Mouse (Mus musculus): ENCODE data around the gene Arhgef2. TPM values are rescaled to one million over a fixed set of nuclear protein-coding genes. Genes with fewer than 3 reads are reported as not detected.
"Not testable (repeated sequence)": the region's sequence is repeated elsewhere in the genome, so short reads cannot be mapped to it uniquely, and the experiment has no call there.

Gene Arhgef2
- 122 and 134 TPM in 2 replicates for polyA plus RNA-seq (2014; fragmentation: Nextera tagmentation; extraction: Ambion mirVana)

DNA sequence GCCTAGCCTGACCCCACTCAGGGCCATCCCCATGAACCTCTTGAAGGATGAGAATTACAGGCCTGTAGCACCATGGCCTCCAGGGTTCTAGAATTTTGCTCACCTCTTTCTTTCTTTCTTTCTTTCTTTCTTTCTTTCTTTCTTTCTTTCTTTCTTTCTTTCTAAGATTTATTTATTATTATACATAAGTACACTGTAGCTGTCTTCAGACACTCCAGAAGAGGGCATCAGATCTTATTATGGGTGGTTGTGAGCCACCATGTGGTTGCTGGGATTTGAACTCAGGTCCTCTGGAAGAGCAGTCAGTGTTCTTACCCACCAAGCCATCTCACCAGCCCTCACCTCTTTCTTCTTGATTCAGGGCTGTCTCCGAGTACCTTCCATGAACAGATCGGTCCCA is at the start of gene Arhgef2:
Gene Arhgef2 (plus strand): TSS at position 301 of the 400 bp plus-strand sequence.
- H3K4me1 ChIP-seq (ENCODE audit: control insufficient read depth, insufficient read depth, low read length); H3K9ac ChIP-seq (replicated peaks; ENCODE audit: low read length); H3K9me3 ChIP-seq (ENCODE audit: control insufficient read depth, low read length); H3K4me3 ChIP-seq (replicated peaks; ENCODE audit: low read depth, low read length); H3K36me3 ChIP-seq (ENCODE audit: control insufficient read depth, insufficient read depth, low read length); DNase-seq; H3K27me3 ChIP-seq (ENCODE audit: control insufficient read depth, insufficient read depth, low read length); H3K27ac ChIP-seq (replicated peaks; ENCODE audit: low read depth, low read length); ATAC-seq (ENCODE audit: low FRiP score, low TSS enrichment): not testable (repeated sequence)
- WGBS, result 91% methylated on average over 2 of the region's 2 CpGs
- H3K4me2 ChIP-seq (ENCODE audit: low read length), result peak within 1 kb of the TSS; percentile 51; the same call in 1 of the 2 replicates

DNA sequence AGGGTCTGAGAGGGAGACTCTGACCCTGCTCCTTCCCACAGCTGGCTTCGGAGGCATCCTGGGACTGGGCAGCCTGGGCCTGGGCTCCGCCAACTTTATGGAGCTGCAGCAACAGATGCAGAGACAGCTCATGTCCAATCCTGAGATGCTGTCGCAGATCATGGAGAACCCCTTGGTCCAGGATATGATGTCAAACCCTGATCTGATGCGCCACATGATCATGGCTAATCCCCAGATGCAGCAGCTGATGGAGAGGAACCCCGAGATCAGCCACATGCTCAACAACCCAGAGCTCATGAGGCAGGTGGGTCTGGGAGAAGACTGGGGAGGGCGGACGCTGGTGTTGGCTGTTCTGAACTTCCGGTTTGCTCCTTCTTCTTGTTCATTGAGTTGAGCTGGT is 49.1 kb upstream of the Arhgef2 start:
- Histone ChIP-seq H3K4me2 (ENCODE audit: low read length) (no peak overlapping the region), H3K27ac (replicated peaks; ENCODE audit: low read depth, low read length) (no peak overlapping the region), H3K4me1 (ENCODE audit: control insufficient read depth, insufficient read depth, low read length) (peaks cover 13% of the 10 kb centered on the region), H3K9me3 (ENCODE audit: control insufficient read depth, low read length) (no peaks in the 10 kb centered on the region), H3K9ac (replicated peaks; ENCODE audit: low read length) (no peak overlapping the region), H3K4me3 (replicated peaks; ENCODE audit: low read depth, low read length) (no peak overlapping the region), H3K36me3 (ENCODE audit: control insufficient read depth, insufficient read depth, low read length) (peaks cover 56% of the 10 kb centered on the region), H3K27me3 (ENCODE audit: control insufficient read depth, insufficient read depth, low read length) (no peaks in the 10 kb centered on the region)
- ATAC-seq (ENCODE audit: low FRiP score, low TSS enrichment), result no peak
- WGBS, result 97% methylated on average over 8 of the region's 8 CpGs
- DNase-seq, result no peak

DNA sequence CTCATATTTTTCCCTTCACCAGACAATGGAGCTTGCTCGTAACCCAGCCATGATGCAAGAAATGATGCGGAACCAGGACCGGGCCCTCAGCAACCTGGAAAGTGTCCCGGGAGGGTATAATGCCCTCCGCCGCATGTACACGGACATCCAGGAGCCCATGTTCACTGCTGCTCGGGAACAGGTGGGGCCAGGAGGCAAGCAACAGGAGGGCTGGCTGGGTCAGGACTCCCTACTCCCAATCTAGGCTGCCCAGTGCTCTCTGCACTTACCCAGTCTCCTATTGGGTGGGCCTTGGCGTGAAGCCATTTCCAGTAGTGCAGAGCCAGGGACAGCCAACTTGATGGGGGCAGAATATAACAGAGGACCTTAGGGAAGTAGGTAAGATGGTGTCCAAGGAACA is 46.2 kb upstream of the Arhgef2 start:
- H3K4me2 ChIP-seq (ENCODE audit: low read length), result no peak overlapping the region
- H3K27me3 ChIP-seq (ENCODE audit: control insufficient read depth, insufficient read depth, low read length), result no peaks in the 10 kb centered on the region
- no peak overlapping the region for H3K4me3 ChIP-seq (replicated peaks; ENCODE audit: low read depth, low read length)
- 96% methylated on average over 9 of the region's 9 CpGs for WGBS
- H3K9me3 ChIP-seq (ENCODE audit: control insufficient read depth, low read length), result no peaks in the 10 kb centered on the region
- DNase-seq (no peak), ATAC-seq (ENCODE audit: low FRiP score, low TSS enrichment) (no peak)
- no peak overlapping the region for H3K9ac ChIP-seq (replicated peaks; ENCODE audit: low read length)
- H3K4me1 ChIP-seq (ENCODE audit: control insufficient read depth, insufficient read depth, low read length), result peaks cover 6% of the 10 kb centered on the region; the same call in 1 of the 2 replicates
- no peak overlapping the region for H3K27ac ChIP-seq (replicated peaks; ENCODE audit: low read depth, low read length)
- peaks cover 85% of the 10 kb centered on the region for H3K36me3 ChIP-seq (ENCODE audit: control insufficient read depth, insufficient read depth, low read length)

DNA sequence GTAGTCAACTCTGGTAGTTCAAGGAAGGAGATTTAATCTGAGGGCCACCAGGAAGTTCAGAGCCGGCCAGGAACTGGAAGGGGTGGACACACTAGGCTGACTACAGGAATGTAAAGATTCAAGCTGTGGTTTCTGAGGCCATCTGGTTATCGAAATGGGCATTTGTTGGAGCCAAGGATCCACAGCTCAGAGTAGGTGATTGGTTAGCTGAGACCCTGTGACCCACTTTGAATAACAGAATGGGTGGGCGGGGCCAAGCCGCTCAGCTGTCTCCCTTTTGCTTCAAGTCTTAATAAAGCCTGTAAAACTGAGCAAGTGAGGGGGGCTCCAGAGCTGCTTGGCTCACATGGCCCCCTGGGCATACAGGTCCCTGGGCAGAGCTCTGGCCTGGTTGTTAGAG is 43.8 kb upstream of the Arhgef2 start:
- H3K36me3 ChIP-seq (ENCODE audit: control insufficient read depth, insufficient read depth, low read length), result peaks cover 94% of the 10 kb centered on the region

DNA sequence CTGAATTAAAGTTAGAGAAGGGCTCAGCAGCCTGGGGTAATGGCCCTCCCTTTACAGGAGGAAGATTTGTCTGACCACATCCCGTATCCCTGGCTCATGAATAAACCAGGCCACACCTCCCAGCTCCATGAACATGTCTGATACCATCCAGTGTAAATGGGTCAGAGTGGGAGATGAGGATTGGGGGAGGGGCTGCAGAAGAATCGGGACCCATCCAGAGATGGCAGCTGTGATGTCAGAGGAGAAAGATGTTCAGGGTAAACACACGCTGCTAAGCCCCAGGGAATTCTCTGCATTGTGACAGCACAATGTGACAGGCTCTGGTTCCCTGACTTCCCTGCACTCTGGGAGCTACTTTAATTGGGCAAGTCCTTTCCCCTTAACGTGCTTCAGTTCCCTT is 42.3 kb upstream of the Arhgef2 start:
- ATAC-seq (ENCODE audit: low FRiP score, low TSS enrichment) (peak; percentile 40), DNase-seq (peak; percentile 25)
- Histone ChIP-seq H3K27ac (replicated peaks; ENCODE audit: low read depth, low read length) (0 out of 2 replicates have a peak overlapping the region, but pooled peaks have one; percentile 41), H3K9me3 (ENCODE audit: control insufficient read depth, low read length) (no peaks in the 10 kb centered on the region), H3K27me3 (ENCODE audit: control insufficient read depth, insufficient read depth, low read length) (no peaks in the 10 kb centered on the region), H3K4me3 (replicated peaks; ENCODE audit: low read depth, low read length) (no peak overlapping the region), H3K4me1 (ENCODE audit: control insufficient read depth, insufficient read depth, low read length) (no peaks in the 10 kb centered on the region), H3K4me2 (ENCODE audit: low read length) (no peak overlapping the region), H3K9ac (replicated peaks; ENCODE audit: low read length) (no peak overlapping the region), H3K36me3 (ENCODE audit: control insufficient read depth, insufficient read depth, low read length) (peaks cover 95% of the 10 kb centered on the region)
- WGBS, result 51% methylated on average over 4 of the region's 4 CpGs

More for the DNA sequence above, 43.8 kb upstream of the Arhgef2 start:
- Histone ChIP-seq H3K9me3 (ENCODE audit: control insufficient read depth, low read length) (no peaks in the 10 kb centered on the region), H3K27me3 (ENCODE audit: control insufficient read depth, insufficient read depth, low read length) (no peaks in the 10 kb centered on the region), H3K4me3 (replicated peaks; ENCODE audit: low read depth, low read length) (no peak overlapping the region), H3K4me2 (ENCODE audit: low read length) (no peak overlapping the region), H3K4me1 (ENCODE audit: control insufficient read depth, insufficient read depth, low read length) (no peaks in the 10 kb centered on the region), H3K9ac (replicated peaks; ENCODE audit: low read length) (no peak overlapping the region), H3K27ac (replicated peaks; ENCODE audit: low read depth, low read length) (no peak overlapping the region)
- DNase-seq (peak; percentile 28), ATAC-seq (ENCODE audit: low FRiP score, low TSS enrichment) (peak; percentile 37; the same call in 1 of the 2 replicates)
- 47% methylated on average over 4 of the region's 4 CpGs for WGBS

DNA sequence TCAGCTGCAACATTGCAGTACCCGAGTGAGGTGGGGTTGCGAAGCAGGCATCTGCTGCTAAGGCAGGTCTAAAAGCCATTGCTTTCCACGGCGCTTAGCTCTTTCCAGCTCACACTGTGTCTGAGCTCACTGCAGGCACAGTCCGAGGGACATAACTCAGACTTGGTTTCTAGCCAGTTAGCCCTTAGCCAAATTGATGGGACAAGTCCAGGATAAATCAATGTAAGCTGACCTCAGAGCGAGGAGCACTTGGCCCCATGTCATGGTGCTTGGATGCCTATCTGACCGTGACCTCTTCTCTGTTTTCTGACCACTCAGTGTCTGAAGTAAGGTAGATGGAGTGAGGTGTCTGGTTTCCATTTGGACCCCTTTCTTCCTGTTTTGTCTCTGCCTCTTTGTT is 41.8 kb upstream of the Arhgef2 start:
- no peak overlapping the region for H3K27ac ChIP-seq (replicated peaks; ENCODE audit: low read depth, low read length)
- no peak for ATAC-seq (ENCODE audit: low FRiP score, low TSS enrichment)
- no peak overlapping the region for H3K9ac ChIP-seq (replicated peaks; ENCODE audit: low read length)

DNA sequence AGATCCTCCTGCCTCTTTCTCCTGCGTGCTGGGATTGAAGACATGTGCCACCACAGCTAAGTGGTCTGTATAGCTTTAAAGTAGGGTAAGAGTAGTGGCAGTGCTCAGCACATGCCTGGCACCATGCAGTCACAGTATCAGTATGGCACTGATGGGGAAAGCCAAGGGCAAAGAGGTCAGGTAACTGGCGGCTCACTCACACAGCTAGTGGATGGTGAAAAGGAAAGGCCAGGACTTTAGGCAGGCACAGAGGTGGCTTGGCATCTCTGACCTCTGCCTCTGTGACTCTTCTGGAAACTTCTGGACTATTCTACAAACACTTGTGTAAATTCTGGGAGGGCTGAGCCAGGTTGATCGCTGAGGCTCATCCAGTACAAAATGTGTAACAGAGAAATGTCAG is 39.6 kb upstream of the Arhgef2 start:
- WGBS, result 96% methylated on average over 3 of the region's 3 CpGs
- DNase-seq (no peak), ATAC-seq (ENCODE audit: low FRiP score, low TSS enrichment) (no peak)
- Histone ChIP-seq H3K27me3 (ENCODE audit: control insufficient read depth, insufficient read depth, low read length) (no peaks in the 10 kb centered on the region), H3K9me3 (ENCODE audit: control insufficient read depth, low read length) (no peaks in the 10 kb centered on the region), H3K9ac (replicated peaks; ENCODE audit: low read length) (no peak overlapping the region), H3K4me1 (ENCODE audit: control insufficient read depth, insufficient read depth, low read length) (no peaks in the 10 kb centered on the region), H3K36me3 (ENCODE audit: control insufficient read depth, insufficient read depth, low read length) (peaks cover 88% of the 10 kb centered on the region), H3K4me2 (ENCODE audit: low read length) (no peak overlapping the region), H3K4me3 (replicated peaks; ENCODE audit: low read depth, low read length) (no peak overlapping the region), H3K27ac (replicated peaks; ENCODE audit: low read depth, low read length) (no peak overlapping the region)

More for the DNA sequence above, 41.8 kb upstream of the Arhgef2 start:
- 86% methylated on average over 7 of the region's 7 CpGs for WGBS
- no peak overlapping the region for H3K4me2 ChIP-seq (ENCODE audit: low read length)
- peaks cover 95% of the 10 kb centered on the region for H3K36me3 ChIP-seq (ENCODE audit: control insufficient read depth, insufficient read depth, low read length)
- no peaks in the 10 kb centered on the region for H3K4me1 ChIP-seq (ENCODE audit: control insufficient read depth, insufficient read depth, low read length)
- no peak for DNase-seq
- no peaks in the 10 kb centered on the region for H3K27me3 ChIP-seq (ENCODE audit: control insufficient read depth, insufficient read depth, low read length)
- no peaks in the 10 kb centered on the region for H3K9me3 ChIP-seq (ENCODE audit: control insufficient read depth, low read length)
- no peak overlapping the region for H3K4me3 ChIP-seq (replicated peaks; ENCODE audit: low read depth, low read length)

DNA sequence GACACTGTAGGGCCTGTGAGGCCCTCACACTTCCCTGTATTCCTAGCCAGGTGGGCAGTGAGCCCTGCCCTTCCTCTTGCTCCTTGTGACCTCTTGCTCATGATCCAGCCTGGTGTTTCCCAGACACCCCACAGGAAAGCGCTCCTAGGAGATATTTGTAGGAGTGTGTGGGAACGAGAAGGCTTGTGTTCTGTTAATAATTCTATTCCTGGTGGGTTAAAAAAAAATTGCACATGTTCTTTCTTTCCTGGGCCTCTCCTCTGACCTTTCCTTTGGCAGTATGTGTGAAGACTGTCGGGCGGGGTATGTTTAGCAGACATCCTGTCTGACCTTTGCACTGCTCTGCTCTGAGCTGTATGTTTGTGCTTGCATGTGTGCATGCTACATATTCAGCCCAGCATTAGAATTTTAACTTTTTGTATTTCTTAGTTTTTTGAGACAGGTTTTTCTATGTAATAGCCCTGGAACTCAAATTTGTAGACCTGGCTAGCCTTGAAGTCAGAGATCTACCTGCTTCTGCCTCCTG is 39.2 kb upstream of the Arhgef2 start:
- Histone ChIP-seq H3K27me3 (ENCODE audit: control insufficient read depth, insufficient read depth, low read length) (no peaks in the 10 kb centered on the region), H3K27ac (replicated peaks; ENCODE audit: low read depth, low read length) (no peak overlapping the region), H3K9me3 (ENCODE audit: control insufficient read depth, low read length) (no peaks in the 10 kb centered on the region), H3K9ac (replicated peaks; ENCODE audit: low read length) (no peak overlapping the region), H3K4me1 (ENCODE audit: control insufficient read depth, insufficient read depth, low read length) (no peaks in the 10 kb centered on the region), H3K36me3 (ENCODE audit: control insufficient read depth, insufficient read depth, low read length) (peaks cover 86% of the 10 kb centered on the region), H3K4me3 (replicated peaks; ENCODE audit: low read depth, low read length) (no peak overlapping the region), H3K4me2 (ENCODE audit: low read length) (no peak overlapping the region)
- 90% methylated on average over 4 of the region's 4 CpGs for WGBS
- ATAC-seq (ENCODE audit: low FRiP score, low TSS enrichment) (no peak), DNase-seq (no peak)

DNA sequence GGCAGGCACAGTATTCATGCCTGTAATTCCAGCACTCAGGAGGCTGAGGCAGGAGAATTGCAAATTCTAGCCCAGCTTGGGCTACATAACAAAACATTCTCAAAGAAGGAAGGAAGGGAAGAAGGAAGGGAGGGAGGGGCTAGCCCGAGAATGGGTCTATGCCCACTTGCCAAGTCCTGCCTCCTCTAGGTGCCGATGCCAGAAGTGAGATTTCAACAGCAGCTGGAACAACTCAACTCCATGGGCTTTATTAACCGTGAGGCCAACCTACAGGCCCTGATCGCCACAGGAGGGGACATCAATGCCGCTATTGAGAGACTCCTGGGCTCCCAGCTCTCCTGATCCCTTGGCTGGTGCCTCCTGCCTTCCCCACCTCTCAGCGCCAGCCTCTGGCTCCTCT is 37.9 kb upstream of the Arhgef2 start:
- ATAC-seq (ENCODE audit: low FRiP score, low TSS enrichment) (no peak), DNase-seq (no peak)
- WGBS, result 96% methylated on average over 6 of the region's 6 CpGs
- H3K9ac ChIP-seq (replicated peaks; ENCODE audit: low read length), result no peak overlapping the region
- no peak overlapping the region for H3K27ac ChIP-seq (replicated peaks; ENCODE audit: low read depth, low read length)
- no peak overlapping the region for H3K4me3 ChIP-seq (replicated peaks; ENCODE audit: low read depth, low read length)
- H3K4me2 ChIP-seq (ENCODE audit: low read length), result no peak overlapping the region
- H3K9me3 ChIP-seq (ENCODE audit: control insufficient read depth, low read length), result no peaks in the 10 kb centered on the region
- peaks cover 74% of the 10 kb centered on the region for H3K36me3 ChIP-seq (ENCODE audit: control insufficient read depth, insufficient read depth, low read length)
- H3K27me3 ChIP-seq (ENCODE audit: control insufficient read depth, insufficient read depth, low read length), result no peaks in the 10 kb centered on the region
- H3K4me1 ChIP-seq (ENCODE audit: control insufficient read depth, insufficient read depth, low read length), result no peaks in the 10 kb centered on the region
